Mouse (Mus musculus): ENCODE results near the gene Rapgef4. TPM values are rescaled to one million over a fixed set of nuclear protein-coding genes. Genes with fewer than 3 reads are reported as not detected.
A peak's percentile ranks its signal among the peaks of the same experiment; 100 is the strongest.

Rapgef4 gene
- total RNA-seq (2021), result 100 to 1,000 TPM; 207 to 220 TPM
- long read RNA-seq, experiment 1, partial matches to known transcripts, result 5 of 41 reads
- long read RNA-seq, experiment 1, other reads (novel, unspliced or antisense), result 32 of 41 reads
- long read RNA-seq, experiment 2, partial matches to known transcripts, result 3 of 32 reads
- long read RNA-seq, experiment 2, other reads (novel, unspliced or antisense), result 28 of 32 reads

DNA sequence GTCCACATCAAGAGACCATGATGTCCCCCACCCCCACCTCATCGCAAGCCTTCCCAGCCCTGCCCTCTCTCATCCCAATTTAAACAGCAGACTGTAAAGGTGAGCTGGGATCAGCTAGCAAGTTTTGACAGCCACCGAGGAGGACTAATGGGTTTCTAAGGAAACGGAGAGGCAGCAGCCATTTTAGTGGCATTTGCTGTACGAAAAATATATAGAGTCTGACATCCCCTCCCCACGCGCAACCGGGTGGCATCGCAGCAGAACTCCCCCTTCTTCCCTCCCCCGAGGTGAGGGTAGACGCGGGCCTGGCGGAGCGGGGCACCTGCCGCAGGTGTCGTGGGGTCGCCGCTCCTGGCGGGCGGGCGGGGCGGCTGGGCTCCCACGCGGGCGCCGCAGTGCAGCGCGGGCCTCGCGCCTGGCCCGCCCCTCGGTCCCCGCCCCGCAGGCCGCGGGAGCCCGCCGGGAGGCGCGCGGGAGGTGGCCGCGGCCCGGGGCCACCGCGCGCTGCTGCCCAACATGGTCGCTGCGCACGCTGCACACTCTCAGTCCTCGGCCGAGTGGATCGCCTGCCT lies at the start of gene Rapgef4:
TSS of gene Rapgef4 (plus strand) at position 470 of the 572 bp plus-strand sequence.
- intact Hi-C loops (cut with DNase I), result no loop called here
- DNase-seq (ENCODE audit: low spot score in 2 of 2), result peak in 1 of 2 experiments; percentile 40

DNA sequence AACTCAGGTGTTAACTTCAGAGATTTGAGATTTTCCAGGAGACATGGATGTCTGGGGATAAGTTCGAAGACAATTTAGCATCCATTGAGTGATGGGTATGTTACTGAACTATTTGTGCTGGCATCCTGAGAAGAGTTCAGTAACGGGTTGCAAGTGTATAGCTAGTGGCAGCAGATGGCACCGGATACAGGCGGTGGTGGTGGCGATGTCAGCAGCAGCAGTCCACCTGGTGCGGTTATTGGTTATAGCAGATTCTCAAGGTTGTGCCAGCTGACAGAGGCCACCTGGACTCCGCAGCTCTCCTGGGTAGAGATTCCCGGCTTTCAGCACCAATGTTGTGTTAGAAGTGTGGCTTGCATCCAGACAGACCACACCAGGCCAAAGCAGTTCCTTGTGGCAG lies 47.0 kb upstream of the Rapgef4 start:
- intact Hi-C loops (cut with DNase I), result no loop called here
- no peak for DNase-seq (ENCODE audit: low spot score in 2 of 2)

DNA sequence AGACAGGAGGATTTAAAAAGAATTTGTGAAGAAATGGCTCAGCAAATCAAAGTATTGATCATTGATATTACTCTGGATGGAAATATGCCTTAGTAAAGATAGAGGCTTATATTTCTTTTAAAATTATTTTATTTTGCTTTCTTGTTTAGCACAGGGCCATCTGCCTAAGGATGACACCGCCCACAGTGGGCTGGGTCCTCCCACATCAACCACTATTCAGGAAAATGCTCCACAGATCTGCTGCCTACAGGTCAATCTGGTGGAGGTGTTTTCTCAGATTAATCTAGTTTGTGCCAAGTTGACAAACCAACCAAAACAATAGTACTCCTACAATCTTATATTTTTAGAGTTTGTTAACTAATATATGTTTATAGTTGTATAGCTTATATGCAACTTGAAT lies 44.3 kb upstream of the Rapgef4 start:
- DNase-seq (ENCODE audit: low spot score in 2 of 2), result no peak
- intact Hi-C loops (cut with DNase I), result no loop called here

DNA sequence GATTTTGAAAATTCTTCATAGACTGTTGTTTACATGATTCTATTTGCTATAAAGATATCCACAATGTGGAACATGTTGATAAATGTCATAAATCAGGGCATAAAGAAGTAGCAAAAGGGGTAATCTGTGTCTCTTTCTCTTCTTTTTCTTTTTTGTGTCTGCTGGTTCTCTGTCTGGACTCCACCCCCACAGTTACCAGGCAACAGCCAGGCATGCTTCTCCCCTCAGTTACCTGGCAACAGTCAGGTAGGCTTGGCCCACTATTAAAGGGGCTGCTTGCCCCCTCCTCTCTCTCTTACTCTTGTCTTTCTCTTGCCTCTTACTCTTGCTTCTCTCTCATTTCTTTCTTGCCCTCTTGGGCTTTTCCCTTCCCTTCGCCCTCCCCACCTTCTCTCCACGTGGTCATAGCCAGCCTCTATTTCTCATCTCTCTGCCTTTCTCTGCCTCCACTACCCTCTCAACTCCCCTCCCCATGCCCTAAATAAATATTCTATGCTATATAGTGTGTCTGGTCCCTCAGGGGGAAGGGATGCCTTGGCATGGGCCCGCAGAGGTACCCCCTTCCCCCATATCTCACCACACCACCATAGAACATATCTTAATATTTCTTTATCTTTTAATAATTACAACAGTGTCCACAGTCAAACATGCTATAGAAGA lies 43.3 kb upstream of the Rapgef4 start:
- DNase-seq (ENCODE audit: low spot score in 2 of 2), result no peak
- intact Hi-C loops (cut with DNase I), result no loop called here

DNA sequence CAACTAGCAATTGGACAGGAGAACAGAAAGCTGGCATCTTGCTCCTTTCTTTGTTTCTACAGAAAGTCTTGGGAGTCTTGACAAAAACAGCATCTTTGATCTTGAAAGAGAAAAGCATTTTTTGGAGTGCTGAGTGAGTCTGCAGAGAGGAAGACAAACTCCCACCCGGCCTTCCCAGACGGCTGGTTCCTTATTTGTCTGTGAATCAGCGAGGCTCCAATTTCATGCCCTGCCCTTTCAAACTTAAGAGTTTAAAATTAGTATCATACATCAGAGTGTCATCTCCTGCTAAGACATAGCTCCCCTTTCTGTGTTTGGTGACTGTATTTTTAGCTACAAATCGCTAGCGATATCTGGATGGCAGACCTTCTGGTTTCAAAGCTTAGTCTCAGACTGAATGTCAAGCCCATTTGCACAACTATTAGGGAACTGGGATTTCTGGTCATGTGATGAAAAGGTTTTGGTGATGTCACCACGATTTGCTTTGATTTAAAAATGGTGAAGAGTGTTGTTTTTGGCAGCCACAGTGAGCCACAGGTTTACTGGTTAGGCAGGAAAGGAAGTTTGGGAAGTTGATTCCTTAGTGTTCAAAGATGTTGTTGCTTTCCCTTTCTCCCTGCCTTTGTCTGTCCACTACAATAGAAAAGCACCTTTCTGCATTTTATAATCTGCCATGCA lies 42.2 kb upstream of the Rapgef4 start:
- intact Hi-C loops (cut with DNase I), result no loop called here
- DNase-seq (ENCODE audit: low spot score in 2 of 2), result no peak

DNA sequence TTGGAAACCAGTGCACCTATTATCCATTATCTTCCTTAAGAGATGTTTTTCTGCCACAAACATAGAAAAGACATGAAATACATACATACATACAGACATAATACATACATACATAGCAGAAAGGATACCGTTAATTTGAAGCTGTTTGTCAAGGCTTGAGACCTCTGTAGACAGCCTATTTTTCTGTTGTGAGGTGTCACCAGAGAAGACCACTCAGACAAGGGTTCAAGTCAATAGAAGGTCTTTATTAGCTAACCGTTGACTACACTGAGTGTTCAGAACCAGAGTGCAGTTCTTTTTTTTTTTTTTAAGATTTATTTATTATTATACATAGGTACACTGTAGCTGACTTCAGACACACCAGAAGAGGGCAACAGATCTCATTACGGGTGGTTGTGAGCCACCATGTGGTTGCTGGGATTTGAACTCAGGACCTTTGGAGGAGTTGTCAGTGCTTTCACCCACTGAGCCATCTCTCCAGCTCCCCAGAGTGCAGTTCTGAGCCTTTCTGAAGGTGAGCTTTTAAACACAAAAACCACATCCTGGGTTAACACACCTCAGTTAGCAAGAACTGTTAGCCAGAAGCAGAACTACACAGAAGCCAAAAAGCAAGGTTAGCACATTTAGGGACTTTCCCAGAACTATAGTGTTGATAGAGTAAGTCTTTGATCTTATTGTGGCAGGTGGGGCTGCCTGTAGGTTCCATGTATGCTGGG lies 39.9 kb upstream of the Rapgef4 start:
- DNase-seq (ENCODE audit: low spot score in 2 of 2), result no peak
- intact Hi-C loops (cut with DNase I), result no loop called here

DNA sequence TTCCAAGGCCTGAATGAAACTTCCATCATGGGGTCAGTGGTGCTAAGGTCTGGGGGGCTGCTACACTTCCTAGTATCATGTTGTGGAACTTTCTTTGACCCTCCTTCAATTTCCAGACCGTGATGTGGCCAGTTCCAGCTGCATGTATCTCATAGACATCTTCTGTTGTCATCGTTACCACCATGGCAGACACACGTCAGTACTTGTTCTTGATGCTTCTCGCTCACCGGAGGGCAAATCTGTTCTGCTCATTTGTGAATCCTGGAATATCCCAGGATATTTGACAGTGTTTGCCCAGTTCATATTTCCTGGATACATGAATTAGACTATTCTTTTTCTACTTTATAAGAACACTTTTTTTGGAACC lies 39.3 kb upstream of the Rapgef4 start:
- DNase-seq (ENCODE audit: low spot score in 2 of 2), result no peak
- intact Hi-C loops (cut with DNase I), result no loop called here

DNA sequence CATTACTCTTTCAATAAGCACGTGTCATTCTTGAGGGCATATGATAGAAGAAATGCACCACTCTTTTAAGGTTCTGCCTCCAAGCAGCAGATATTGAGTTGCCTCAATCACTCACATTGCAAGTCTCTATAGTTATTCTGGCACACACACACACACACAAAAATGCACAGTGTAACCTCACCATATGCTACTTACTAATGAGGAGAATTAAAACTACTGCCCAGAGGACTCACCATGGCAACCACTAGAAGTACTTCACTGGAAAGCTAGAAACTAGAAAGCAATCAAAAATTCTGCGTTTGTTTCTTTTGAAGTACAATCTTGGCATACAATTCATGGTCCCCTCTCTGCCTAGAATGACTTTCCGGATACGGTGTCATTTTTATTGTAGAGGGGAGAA lies 29.8 kb upstream of the Rapgef4 start:
- no peak for DNase-seq (ENCODE audit: low spot score in 2 of 2)
- intact Hi-C loops (cut with DNase I), result loop anchor here (5.0 to 10.0 kb wide), 2 partner anchors 109 to 366 kb away; no protein-coding TSS in a partner anchor

DNA sequence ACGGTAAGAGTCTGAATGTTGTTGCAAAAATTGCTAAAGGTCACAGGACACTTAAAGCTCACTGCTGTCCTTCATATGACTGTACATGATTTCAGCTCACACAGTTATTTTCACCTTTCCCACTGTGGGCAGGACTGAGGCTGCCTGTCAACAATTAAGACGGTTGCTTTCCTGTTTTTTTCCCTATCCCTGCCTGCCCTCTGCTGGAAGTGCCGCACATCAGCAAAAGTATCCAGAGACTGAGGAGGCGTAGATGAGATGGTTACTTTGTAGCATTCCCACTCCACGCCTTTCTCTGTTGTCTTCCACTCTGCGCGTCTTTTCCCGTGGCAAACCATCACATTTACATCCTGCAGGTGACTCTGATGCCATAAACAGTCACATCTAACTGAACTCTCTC lies 25.4 kb upstream of the Rapgef4 start:
- peak; percentile 65 to 71 for DNase-seq (ENCODE audit: low spot score in 2 of 2)
- intact Hi-C loops (cut with DNase I), result loop anchor here (10.0 kb wide), 1 partner anchor 371 kb away; no protein-coding TSS in a partner anchor

DNA sequence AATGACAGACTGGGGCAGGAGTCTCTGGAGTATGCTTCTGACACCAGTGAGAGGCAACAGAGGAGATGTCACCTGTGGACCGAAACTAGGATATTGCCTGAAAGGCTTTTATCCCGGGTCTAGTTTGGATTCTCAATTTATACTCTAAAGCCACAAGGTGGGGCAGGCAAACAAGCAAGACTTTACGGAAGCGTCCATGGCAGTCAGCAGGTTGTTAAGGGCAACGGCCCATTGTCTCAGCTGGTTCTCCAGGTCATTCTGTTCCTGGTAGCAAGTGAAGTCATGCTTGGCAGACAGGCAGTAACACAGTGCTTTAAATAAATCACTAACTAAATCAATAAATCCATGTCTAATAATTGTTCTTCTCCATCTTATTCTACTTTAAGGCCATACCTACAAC lies 24.6 kb upstream of the Rapgef4 start:
- DNase-seq (ENCODE audit: low spot score in 2 of 2), result no peak
- intact Hi-C loops (cut with DNase I), result loop anchor here (10.0 kb wide), 1 partner anchor 372 kb away; no protein-coding TSS in a partner anchor

DNA sequence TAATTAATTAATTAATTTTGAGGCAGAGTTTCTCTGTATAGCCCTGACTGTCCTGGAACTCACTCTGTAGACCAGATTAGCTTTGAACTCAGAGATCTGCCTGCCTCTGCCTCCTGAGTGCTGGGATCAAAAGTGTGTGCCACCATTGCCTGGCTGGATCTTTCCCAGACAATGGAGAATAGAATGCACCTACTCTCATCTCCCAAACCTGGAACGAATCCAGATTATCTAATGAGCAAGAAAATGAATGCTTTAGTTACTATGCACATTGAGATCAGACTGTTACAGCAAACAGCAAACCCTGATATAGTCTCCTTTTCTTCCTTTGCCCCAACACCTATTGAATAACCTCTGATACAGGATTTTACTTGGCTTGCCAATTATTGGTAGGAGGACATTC lies 23.1 kb upstream of the Rapgef4 start:
- no peak for DNase-seq (ENCODE audit: low spot score in 2 of 2)
- intact Hi-C loops (cut with DNase I), result loop anchor here (1.0 to 10.0 kb wide), 2 partner anchors 60 to 373 kb away; no protein-coding TSS in a partner anchor

DNA sequence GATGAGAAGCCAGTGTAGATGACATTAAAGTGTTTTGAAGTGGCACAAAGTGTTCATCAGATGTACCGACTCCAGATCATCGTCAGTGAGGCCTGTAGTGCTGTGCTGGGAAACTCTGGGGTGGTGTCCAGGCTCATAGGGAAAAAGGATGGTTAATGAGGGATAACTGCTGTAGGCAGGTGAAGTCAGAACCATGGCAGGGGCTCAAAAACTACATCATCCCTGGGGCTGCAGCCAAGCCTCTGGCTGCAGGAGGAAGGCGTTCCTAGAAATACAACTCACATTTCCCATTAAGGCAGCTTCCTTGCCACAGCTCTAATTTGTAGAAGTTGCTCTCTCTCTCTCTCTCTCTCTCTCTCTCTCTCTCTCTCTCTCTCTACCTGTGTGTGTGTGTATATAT lies 22.6 kb upstream of the Rapgef4 start:
- intact Hi-C loops (cut with DNase I), result loop anchor here (10.0 kb wide), 1 partner anchor 374 kb away; no protein-coding TSS in a partner anchor
- no peak for DNase-seq (ENCODE audit: low spot score in 2 of 2)

DNA sequence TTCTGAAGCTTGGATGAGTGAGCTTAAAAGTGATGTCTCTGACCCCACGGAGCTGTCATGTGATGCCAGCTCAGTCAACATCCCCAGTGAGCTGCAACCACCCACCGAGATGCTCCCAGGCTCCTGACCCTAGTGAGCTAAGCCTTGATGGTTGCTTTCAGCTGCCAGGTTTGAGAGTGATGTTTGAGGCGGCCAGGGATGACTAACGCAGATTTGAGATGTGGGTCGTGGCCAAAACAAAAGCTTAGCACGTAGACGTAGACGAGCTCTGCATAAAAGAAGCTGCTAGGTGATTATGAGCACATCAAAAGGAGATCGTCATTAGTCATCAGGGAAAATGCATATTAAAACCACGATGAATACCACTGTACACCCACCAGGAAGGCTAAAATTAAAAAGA lies 16.8 kb upstream of the Rapgef4 start:
- DNase-seq (ENCODE audit: low spot score in 2 of 2), result no peak
- intact Hi-C loops (cut with DNase I), result no loop called here

DNA sequence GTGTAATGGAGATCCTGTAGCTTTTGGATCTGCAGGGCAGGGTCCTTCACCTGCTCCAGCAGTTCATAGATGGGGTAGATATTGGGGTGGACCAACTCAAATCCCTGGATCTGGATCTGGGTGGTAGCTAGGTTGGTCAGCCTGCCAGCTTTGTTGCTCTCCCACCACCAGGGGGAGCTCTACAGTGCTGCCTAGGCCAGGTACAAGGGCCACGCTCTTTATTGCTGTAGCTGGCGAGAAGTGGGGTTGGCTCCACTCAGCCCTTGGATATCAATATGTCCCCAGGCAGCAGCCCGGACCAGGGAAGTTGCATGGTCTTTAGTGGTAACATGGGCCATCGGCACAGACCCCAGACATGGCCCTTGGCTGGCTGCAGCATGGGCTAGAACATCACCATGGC lies 15.6 kb upstream of the Rapgef4 start:
- intact Hi-C loops (cut with DNase I), result loop anchor here (5.0 kb wide), 1 partner anchor 72 kb away; no protein-coding TSS in a partner anchor
- DNase-seq (ENCODE audit: low spot score in 2 of 2), result no peak

DNA sequence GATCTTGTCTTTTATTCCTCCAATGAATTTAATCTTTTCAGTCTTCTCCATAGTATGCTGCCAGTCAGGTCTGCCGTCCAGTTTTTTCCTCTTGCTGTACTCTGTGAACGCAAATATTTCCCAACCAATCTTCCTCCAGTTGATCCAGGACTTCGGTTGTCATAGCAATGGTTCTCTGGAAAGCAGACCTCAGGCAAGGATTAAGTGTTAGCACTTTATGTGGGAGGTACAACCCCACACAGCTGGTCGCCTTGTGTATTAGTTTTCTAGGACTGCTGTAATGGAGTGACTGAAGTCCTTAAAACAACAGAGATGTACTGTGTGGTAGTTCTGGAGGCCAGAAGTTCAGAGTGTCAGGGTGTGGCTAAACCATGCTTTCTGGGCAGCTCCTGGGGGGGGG lies 14.3 kb upstream of the Rapgef4 start:
- intact Hi-C loops (cut with DNase I), result loop anchor here (5.0 kb wide), 1 partner anchor 71 kb away; no protein-coding TSS in a partner anchor
- DNase-seq (ENCODE audit: low spot score in 2 of 2), result no peak

DNA sequence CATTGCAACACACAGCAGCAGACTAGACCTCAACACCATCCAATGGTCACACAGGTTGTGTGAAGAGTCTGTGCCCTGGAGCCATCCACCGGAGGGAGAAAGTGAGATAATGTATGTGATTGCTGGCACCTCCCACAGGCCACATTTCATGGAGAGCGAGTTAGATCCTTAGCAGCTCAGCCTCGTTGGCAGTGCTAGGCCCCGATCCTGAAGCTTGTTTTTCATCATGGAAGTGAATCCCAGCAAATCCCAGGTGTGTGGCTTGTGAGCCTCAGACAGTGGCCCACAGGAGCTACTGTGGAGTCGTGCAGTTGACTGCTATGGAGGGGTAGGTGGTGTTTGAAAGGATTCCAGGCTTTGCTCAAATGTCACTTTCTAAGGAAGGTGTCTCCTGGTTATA lies 13.2 kb upstream of the Rapgef4 start:
- DNase-seq (ENCODE audit: low spot score in 2 of 2), result no peak
- intact Hi-C loops (cut with DNase I), result loop anchor here (5.0 kb wide), 1 partner anchor 69 kb away; no protein-coding TSS in a partner anchor

DNA sequence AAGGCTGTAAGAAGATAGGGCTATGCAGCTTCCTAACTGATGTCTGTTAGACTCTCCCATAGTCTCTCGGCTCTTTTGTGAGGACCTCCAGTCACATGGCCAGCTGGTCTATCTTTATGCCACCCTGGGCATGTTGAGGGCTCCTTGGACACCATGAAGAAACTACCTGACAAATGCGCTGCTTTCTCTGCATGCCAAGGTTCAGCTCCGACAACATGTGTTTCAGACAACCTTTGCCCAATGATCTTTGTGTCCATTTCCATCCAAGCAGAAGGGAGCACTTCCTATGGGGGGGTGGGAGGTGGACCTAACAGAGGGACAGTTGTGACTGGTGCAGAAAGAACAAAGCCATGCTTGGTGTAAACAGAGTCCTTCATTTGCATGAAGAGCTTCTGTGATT lies 7.4 kb upstream of the Rapgef4 start:
- intact Hi-C loops (cut with DNase I), result no loop called here
- no peak for DNase-seq (ENCODE audit: low spot score in 2 of 2)

DNA sequence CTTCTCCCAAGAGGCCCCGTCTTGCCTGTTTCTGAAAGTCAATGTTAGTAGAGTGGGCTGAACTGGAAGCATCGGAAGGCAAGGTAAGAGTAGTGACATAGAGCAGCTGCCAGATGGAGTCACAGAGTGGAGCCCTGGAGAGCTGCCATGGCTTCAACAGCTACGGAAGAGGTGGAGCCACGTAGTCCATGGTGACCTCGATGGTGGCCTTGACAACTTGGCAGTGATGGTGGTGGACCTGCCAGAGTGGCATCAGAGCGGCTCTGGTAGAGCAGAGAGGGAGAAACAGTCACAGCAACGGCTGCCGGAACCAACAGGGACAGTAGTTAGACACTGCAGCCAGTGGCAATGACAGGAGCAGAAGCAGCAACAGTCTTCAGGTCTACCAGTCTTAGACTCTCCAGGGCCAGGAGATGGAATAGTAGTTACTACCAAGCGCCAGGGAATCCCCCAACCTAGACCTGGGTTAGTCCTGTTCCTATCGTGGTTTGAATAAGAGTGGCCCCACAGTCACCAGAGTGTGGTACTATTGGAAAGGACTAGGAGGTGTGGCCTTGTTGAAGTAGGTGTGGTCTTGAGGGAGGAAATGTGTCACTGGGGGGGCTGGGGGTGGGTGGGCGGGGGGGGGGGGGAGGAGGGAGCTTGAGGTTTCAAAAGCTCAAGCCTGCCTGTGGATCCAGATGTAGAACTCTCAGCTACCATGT lies 6.7 kb upstream of the Rapgef4 start:
- intact Hi-C loops (cut with DNase I), result no loop called here
- no peak for DNase-seq (ENCODE audit: low spot score in 2 of 2)

DNA sequence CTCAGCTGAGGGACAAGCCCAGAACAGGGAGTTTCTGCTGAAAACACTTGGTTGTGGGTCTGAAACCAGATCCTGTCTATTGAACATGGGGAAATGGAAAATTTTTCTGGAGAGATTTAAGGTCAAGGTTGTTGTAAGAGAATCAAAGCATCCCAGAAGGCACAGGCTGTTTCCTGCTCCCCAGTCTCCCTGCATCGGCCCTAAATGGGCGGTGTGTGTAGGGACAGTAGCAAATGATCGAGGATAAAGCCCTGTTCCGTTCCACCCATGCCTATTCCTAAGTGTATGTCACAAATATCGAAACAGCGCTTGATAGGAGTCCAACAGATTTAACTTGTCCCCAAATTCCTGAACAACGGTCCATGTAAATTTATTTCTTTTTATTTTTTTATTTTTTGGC lies 1.1 kb upstream of the Rapgef4 start:
- no peak for DNase-seq (ENCODE audit: low spot score in 2 of 2)
- intact Hi-C loops (cut with DNase I), result no loop called here
